Mouse (Mus musculus) neural tube, embryonic 11.5 days (tissue): ENCODE data around the gene Trem2. TPM values are rescaled to one million over a fixed set of nuclear protein-coding genes. Genes with fewer than 3 reads are reported as not detected.

Experiments used
- ATAC-seq: fragments of 200-750 bp; cut with Nextera tagmentation; 2 replicates; pipeline ENCODE4 v1.8.0; 2017; ENCODE audit warnings: moderate number of reproducible peaks, mild to moderate bottlenecking, moderate TSS enrichment, moderate library complexity; ENCODE audit not compliant: insufficient read depth, low FRiP score, low TSS enrichment
- DNase-seq: peaks from one replicate; pipeline ENCODE4 v3.0.0-alpha.2; 2015; ENCODE audit warnings: low spot score
- H3K27ac ChIP-seq: fragments of 300-500 bp; sonication (generic); 2 replicates; pipeline ENCODE4 v1.5.1; 2014; ENCODE audit warnings: low read depth, mild to moderate bottlenecking, low read length
- H3K27me3 ChIP-seq: fragments of 300-500 bp; sonication (generic); 2 replicates; pipeline ENCODE4 v1.6.1; 2014; ENCODE audit warnings: mild to moderate bottlenecking, low read length, mixed read lengths; ENCODE audit not compliant: control insufficient read depth, insufficient read depth
- H3K36me3 ChIP-seq: fragments of 300-500 bp; sonication (generic); 2 replicates; pipeline ENCODE4 v1.6.1; 2014; ENCODE audit warnings: mild to moderate bottlenecking, low read length, moderate library complexity, mixed read lengths; ENCODE audit not compliant: control insufficient read depth, insufficient read depth
- H3K4me1 ChIP-seq: fragments of 300-500 bp; sonication (generic); 2 replicates; pipeline ENCODE4 v1.6.1; 2014; ENCODE audit warnings: low read length, mixed read lengths; ENCODE audit not compliant: control insufficient read depth, insufficient read depth
- H3K4me2 ChIP-seq: fragments of 300-500 bp; sonication (generic); 2 replicates; pipeline ENCODE4 v1.6.1; 2014; ENCODE audit warnings: low read depth, mild to moderate bottlenecking, moderate library complexity
- H3K4me3 ChIP-seq: fragments of 300-500 bp; sonication (generic); 2 replicates; pipeline ENCODE4 v1.5.1; 2014; ENCODE audit warnings: low read depth, low read length
- H3K9ac ChIP-seq: fragments of 300-500 bp; sonication (generic); 2 replicates; pipeline ENCODE4 v1.6.1; 2014; ENCODE audit warnings: mild to moderate bottlenecking, low read length
- H3K9me3 ChIP-seq: fragments of 300-500 bp; sonication (generic); 2 replicates; pipeline ENCODE4 v1.6.1; 2016; ENCODE audit warnings: low read length; ENCODE audit not compliant: control insufficient read depth
- WGBS: fragments of 180-500 bp; shearing (Covaris S2); extraction: QIAGEN DNeasy Blood & Tissue Kit; methylation state at CpG from one replicate; pipeline ENCODE4 v1.1.7; 2014; 5-methylcytosine and 5-hydroxymethylcytosine counted together
- polyA plus RNA-seq: library from polyadenylated mRNA; unstranded; fragments of >200 nt; fragmentation: Nextera tagmentation; extraction: Ambion mirVana; gene quantifications from 2 replicates; pipeline ENCODE4 v1.2.1, GENCODE M21; 2014

Gene Trem2
- polyA plus RNA-seq, 1 experiment from 2014 or later = 1.7 TPM

DNA sequence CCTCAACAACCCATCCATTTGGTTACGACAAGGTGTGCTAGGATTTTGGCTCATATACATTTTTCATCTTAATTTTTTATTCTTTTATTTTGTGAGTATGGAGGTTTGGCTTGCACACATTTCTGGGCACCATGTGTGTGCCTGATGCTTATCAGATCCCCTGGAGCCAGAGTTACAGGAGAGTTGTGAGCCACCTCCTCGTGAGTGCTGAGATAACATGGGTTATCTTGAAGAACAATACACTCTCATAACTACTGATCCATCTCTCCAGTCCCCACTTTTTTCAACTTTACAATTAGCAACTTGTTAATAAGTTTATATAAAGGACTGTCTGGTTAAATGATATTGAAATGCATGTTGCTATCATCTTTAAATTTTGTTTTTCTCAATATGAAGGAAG, 24.9 kb upstream of the Trem2 start:
- Histone ChIP-seq H3K4me1 (no peaks in the 10 kb centered on the region), H3K36me3 (no peaks in the 10 kb centered on the region), H3K9me3 (no peaks in the 10 kb centered on the region), H3K27ac (no peak overlapping the region), H3K27me3 (no peaks in the 10 kb centered on the region), H3K4me3 (no peak overlapping the region), H3K4me2 (no peak overlapping the region), H3K9ac (no peak overlapping the region)
- WGBS = 79% methylated on average over 2 of the region's 2 CpGs
- no peak for DNase-seq
- no peak for ATAC-seq

GRCm38 (mm10) chr17:48323236-48323635, 23.0 kb upstream of the Trem2 start:
- Histone ChIP-seq H3K9me3 (no peaks in the 10 kb centered on the region), H3K27me3 (no peaks in the 10 kb centered on the region), H3K9ac (no peak overlapping the region), H3K27ac (no peak overlapping the region), H3K4me2 (no peak overlapping the region), H3K4me3 (no peak overlapping the region), H3K4me1 (no peaks in the 10 kb centered on the region), H3K36me3 (no peaks in the 10 kb centered on the region)
- DNase-seq (peak; percentile 16), ATAC-seq (no peak)
- WGBS = 78% methylated on average over 3 of the region's 3 CpGs

DNA sequence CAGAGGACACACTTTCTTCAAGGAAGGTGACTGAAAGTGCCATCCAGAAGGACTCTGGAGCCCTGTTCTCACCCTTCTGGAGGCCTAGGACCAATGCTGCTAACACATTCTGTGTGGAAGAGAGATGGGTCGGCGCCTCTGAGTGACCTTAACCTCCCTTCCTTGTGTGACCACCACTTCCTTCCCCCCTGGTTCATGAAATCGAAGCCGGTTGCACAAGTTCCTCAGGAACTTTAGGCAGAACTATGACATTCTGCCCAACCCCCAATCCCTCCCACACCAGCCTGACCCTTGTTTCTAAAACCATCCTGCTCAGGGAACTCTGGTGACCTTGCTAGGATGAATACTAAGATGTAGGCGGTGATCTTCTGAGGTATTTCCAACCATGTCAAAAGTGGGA, 21.9 kb upstream of the Trem2 start:
- Histone ChIP-seq H3K9me3 (no peaks in the 10 kb centered on the region), H3K4me2 (no peak overlapping the region), H3K36me3 (no peaks in the 10 kb centered on the region), H3K9ac (no peak overlapping the region), H3K4me3 (no peak overlapping the region), H3K4me1 (no peaks in the 10 kb centered on the region), H3K27ac (no peak overlapping the region), H3K27me3 (no peaks in the 10 kb centered on the region)
- WGBS = 93% methylated on average over 5 of the region's 5 CpGs
- DNase-seq (no peak), ATAC-seq (no peak)

GRCm38 (mm10) chr17:48325093-48325492, 21.1 kb upstream of the Trem2 start:
- DNase-seq = no peak
- Histone ChIP-seq H3K4me3 (no peak overlapping the region), H3K9ac (no peak overlapping the region), H3K9me3 (no peaks in the 10 kb centered on the region), H3K36me3 (no peaks in the 10 kb centered on the region), H3K4me1 (no peaks in the 10 kb centered on the region), H3K4me2 (no peak overlapping the region), H3K27ac (no peak overlapping the region), H3K27me3 (no peaks in the 10 kb centered on the region)
- no peak for ATAC-seq
- WGBS = 94% methylated on average over 6 of the region's 6 CpGs

DNA sequence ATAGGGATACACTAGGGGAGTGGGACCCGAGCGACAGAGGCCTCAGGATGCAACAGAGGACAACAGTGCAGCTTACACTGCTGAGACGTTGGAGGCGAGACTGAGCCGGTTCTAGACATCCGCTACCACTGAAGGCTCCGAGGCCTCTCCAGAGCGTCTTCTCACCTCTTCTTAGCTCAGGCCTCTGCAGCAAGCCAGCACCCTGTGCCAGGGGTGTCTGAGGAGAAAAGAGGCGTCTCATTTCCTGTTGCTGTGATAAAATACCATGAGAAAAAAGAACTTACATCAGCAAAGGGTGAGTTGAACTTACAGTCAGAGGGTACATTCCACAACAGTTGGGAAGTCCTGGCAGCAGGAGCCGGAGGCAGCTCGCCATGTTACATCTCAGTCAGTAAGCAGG, 20.6 kb upstream of the Trem2 start:
- Histone ChIP-seq H3K9me3 (no peaks in the 10 kb centered on the region), H3K4me3 (no peak overlapping the region), H3K4me2 (no peak overlapping the region), H3K36me3 (no peaks in the 10 kb centered on the region), H3K4me1 (no peaks in the 10 kb centered on the region), H3K27me3 (no peaks in the 10 kb centered on the region), H3K9ac (no peak overlapping the region), H3K27ac (no peak overlapping the region)
- 94% methylated on average over 11 of the region's 11 CpGs for WGBS
- no peak for ATAC-seq
- no peak for DNase-seq

DNA sequence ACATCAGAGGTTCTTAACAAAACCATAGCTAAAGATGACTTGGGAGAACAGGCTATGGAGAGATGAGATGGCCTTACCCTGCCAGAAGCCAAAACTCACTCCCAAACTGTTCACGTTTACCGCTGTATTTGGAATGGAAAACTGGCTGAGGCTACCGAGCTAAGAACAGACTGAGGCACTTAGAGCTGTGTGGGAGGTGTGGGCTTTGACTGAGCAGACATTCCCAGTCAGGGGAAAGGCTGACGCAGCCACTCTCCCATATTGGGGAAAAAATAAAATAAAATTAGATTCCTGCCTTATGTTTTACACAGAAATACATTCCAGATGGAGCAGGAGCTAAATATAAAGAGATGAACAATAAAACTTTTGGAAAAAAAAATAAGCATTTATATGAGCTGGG, 19.5 kb upstream of the Trem2 start:
- Histone ChIP-seq H3K4me1 (no peaks in the 10 kb centered on the region), H3K27ac (no peak overlapping the region), H3K9me3 (no peaks in the 10 kb centered on the region), H3K27me3 (no peaks in the 10 kb centered on the region), H3K36me3 (no peaks in the 10 kb centered on the region), H3K4me3 (no peak overlapping the region), H3K4me2 (no peak overlapping the region), H3K9ac (no peak overlapping the region)
- ATAC-seq (no peak), DNase-seq (no peak)
- WGBS = 91% methylated on average over 4 of the region's 4 CpGs

DNA sequence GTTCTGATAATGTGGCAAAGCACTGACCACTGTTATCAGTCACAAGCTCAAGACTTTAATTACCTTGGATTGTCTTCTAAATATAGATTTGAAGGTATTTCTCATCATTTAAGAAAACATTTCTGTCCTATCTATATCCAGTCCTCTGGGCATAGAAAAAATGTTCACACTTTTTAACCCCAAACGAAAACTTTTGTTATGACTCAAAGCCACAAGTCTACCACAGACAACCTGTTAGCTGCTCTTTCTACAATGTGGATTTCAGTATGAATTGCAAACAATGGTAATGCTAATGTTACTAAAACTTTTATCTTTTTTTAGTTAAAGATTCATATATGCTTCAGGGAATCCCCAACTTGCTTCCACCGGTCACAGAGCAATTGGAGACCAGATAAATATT, 13.7 kb upstream of the Trem2 start:
- H3K4me3 ChIP-seq = no peak overlapping the region
- H3K9ac ChIP-seq = no peak overlapping the region
- no peak for DNase-seq
- no peaks in the 10 kb centered on the region for H3K9me3 ChIP-seq
- H3K27ac ChIP-seq = no peak overlapping the region
- H3K36me3 ChIP-seq = no peaks in the 10 kb centered on the region
- no peaks in the 10 kb centered on the region for H3K27me3 ChIP-seq
- H3K4me1 ChIP-seq = no peaks in the 10 kb centered on the region
- H3K4me2 ChIP-seq = no peak overlapping the region
- no peak for ATAC-seq
- WGBS = 92% methylated on average over 2 of the region's 2 CpGs

DNA sequence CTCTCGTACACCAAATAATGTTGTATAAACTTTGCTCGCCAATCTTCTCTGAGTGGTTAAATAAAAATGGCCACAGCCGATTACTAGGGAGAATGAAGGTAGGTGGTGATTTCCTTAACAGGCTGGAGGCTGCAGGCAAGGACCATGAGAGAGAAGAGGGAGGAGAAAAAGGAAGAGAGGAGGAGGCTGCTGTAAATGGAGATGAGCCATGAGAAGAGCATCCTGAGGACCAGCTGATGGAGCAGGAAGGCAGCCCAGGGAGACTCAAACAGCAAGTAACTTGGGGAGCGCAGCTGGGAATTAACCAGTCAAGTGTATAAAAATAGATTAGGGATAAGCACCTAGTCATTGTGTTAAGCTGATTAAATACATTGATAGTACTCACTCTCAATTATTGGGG, 12.0 kb upstream of the Trem2 start:
- Histone ChIP-seq H3K4me3 (no peak overlapping the region), H3K4me1 (no peaks in the 10 kb centered on the region), H3K9ac (no peak overlapping the region), H3K36me3 (no peaks in the 10 kb centered on the region), H3K4me2 (no peak overlapping the region), H3K27me3 (no peaks in the 10 kb centered on the region), H3K27ac (no peak overlapping the region), H3K9me3 (no peaks in the 10 kb centered on the region)
- DNase-seq (no peak), ATAC-seq (no peak)
- WGBS = 94% methylated on average over 4 of the region's 4 CpGs

GRCm38 (mm10) chr17:48336857-48337256, 9.3 kb upstream of the Trem2 start:
- no peak overlapping the region for H3K27ac ChIP-seq
- 3% methylated on average over 6 of the region's 6 CpGs for WGBS
- H3K27me3 ChIP-seq = no peaks in the 10 kb centered on the region

More at GRCm38 (mm10) chr17:48336857-48337256, 9.3 kb upstream of the Trem2 start:
- Histone ChIP-seq H3K4me3 (no peak overlapping the region), H3K9me3 (no peaks in the 10 kb centered on the region), H3K4me2 (no peak overlapping the region), H3K4me1 (no peaks in the 10 kb centered on the region), H3K36me3 (no peaks in the 10 kb centered on the region), H3K9ac (no peak overlapping the region)
- DNase-seq (peak; percentile 82), ATAC-seq (no peak)
